Mouse (Mus musculus) left cerebral cortex, postnatal 25 days (tissue): ENCODE results near the gene Kpnb1. TPM values are rescaled to one million over a fixed set of nuclear protein-coding genes. Genes with fewer than 3 reads are reported as not detected.

Experiments used
- DNase-seq, 2 experiments: peaks; one replicate each; pipeline ENCODE4 v3.0.0; 2022; ENCODE audit warnings: low spot score in 2 of 2, mixed read lengths in 1 of 2
- intact Hi-C: fragments of 180-260 bp; cut with DNase I; formaldehyde crosslinking; loops from one replicate; pipeline ENCODE4 v1.15.1; 2025
- total RNA-seq, 2 experiments: library from RNA; stranded (reverse); gene quantifications; 2 replicates each; pipeline ENCODE4 v1.2.3; 2021

The Kpnb1 gene
- total RNA-seq, 2 experiments from 2014 or later = 112 to 118 TPM

DNA sequence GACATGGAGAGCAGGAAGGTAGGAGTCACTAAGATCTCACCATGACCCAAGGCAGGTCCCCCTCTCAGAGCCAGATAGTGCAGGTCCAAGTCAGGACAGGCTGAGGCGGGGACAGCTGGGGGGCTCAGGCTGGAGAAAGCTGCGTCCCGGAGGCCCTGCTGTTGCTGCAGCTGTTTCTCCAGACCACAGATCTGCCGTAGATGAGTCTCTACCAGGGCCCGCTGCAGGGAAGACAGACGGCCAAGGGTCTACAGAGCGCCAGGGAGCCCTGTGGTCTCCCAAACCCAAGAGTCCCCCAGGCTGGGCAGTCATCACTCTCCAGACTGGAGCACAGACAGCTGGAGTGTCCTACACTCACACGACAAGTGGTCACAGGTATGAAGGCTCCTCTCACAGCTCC lies 40.3 kb downstream of the Kpnb1 start:
- DNase-seq = no peak

GRCm38 (mm10) chr11:97146724-97147123 lies 41.0 kb downstream of the Kpnb1 start:
- intact Hi-C loops = loop anchor here (2.0 to 10.0 kb wide), 2 partner anchors 74 to 162 kb away; partner anchors contain the start of gene Sp2
- peak; percentile 77 to 89 for DNase-seq

More for the DNA sequence above, 40.3 kb downstream of the Kpnb1 start:
- intact Hi-C loops = loop anchor here (2.0 to 10.0 kb wide), 2 partner anchors 75 to 163 kb away; partner anchors contain the start of gene Sp2

DNA sequence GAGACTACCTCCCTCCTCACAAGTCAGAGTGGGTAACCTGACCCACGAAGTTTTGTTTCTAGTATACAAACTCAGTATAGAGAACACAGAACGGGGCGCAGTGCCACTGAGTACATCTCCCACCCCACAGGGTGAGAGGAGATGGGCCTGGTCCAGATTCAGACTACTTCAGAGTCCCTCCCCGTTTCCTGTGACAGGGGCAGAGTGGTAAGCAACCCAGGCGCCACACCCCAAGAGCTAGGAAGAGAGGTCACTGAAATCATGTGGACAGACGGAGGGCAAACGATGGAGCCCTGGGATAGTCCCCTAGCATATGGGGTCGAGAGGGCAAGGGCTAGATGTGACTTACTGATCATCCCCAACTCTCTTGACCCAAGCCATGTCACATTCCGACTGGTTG lies 41.7 kb downstream of the Kpnb1 start:
- no peak for DNase-seq
- intact Hi-C loops = loop anchor here (2.0 to 10.0 kb wide), 2 partner anchors 73 to 161 kb away; partner anchors contain the start of gene Sp2

DNA sequence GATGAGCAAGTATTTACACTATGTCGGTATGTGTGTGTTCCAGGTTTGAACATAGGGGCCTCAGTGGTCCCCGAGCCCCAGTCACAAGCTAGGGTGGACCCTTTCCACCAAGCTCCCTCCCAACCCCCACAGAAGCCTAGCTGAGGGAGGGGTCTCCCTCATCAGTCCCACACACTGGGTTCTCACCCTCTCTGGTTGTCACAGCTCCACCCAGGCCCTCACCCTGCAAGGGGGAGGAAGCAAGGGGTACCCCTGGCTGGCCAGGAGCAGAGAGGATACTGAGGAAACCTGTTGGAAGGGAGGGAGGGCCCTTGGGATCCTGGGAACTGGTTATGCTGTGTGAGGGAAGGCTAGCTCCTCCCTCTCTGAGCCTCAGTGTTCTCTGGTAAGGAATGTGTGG lies 42.4 kb downstream of the Kpnb1 start:
- intact Hi-C loops = loop anchor here (10.0 kb wide), 1 partner anchor 161 kb away; the partner anchor contains the start of gene Sp2
- no peak for DNase-seq

GRCm38 (mm10) chr11:97143196-97143900 lies 44.3 kb downstream of the Kpnb1 start:
- intact Hi-C loops = loop anchor here (10.0 kb wide), 1 partner anchor 159 kb away; the partner anchor contains the start of gene Sp2
- DNase-seq = no peak

DNA sequence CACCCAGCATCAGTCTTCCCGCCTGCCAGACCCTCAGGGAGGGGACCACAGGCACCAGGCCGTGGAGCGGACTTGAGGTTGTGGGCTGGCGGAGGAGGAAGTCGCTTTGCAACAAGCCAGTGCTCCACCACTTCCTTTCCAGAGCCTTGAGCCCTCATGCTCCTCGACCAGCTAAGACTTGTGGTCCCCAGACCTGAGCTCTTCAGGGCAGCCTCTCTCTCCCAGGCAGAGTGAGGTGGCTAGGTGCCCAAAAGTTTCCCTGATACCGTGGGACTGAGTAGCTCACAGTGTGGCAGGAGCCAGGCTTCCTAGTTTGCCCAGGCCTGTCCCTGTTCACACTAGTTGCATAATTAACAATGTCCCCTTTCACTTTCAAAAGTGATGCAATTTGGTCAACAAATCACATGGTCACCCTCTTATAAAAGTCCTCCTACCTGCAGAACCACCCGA lies 45.5 kb downstream of the Kpnb1 start:
- DNase-seq = no peak
- intact Hi-C loops = loop anchor here (10.0 kb wide), 1 partner anchor 157 kb away; the partner anchor contains the start of gene Sp2

- intact Hi-C loops = loop anchor here (10.0 kb wide), 1 partner anchor 156 kb away; the partner anchor contains the start of gene Sp2
- no peak for DNase-seq
Observed at GRCm38 (mm10) chr11:97140811-97141210, 46.9 kb downstream of the Kpnb1 start.

GRCm38 (mm10) chr11:97139256-97139655 lies 48.4 kb downstream of the Kpnb1 start:
- no peak for DNase-seq

DNA sequence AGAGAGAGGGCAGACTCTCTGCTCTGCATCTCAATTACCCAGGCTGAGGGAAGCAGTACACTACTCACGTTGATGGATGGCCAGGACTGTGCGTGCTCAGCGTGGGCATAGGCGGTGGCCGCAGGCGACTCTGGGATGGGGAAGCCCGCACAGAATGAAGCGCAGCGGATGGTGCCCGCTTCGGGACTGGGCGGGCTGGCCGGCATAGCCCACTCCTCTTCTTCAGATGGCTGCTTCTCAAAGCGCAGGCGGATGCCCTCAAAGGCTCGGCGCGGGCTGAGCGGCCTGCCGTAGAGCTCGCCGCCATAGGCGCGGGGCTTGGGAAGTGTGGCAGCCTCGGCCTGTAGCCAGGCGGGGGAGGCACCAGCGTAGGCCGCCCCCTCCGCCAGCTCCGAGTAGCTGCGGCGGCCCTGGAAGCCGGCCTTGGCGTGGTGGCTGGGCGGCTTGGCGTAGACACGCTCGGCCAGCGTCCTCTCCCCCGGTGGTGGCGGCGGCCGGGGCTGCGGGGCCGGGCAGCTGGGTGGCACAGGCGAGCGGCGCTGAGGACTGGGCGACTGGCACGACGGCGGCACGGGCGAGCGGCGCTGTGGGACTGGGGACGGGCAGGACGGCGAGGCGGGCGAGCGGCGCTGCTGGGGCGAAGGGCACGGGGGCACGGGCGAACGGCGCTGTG lies 49.0 kb downstream of the Kpnb1 start:
- intact Hi-C loops = no loop called here
- DNase-seq = peak in 1 of 2 experiments; percentile 47

More at GRCm38 (mm10) chr11:97139256-97139655, 48.4 kb downstream of the Kpnb1 start:
- intact Hi-C loops = no loop called here

- intact Hi-C loops = no loop called here
Observed at GRCm38 (mm10) chr11:97133270-97133669, 54.4 kb downstream of the Kpnb1 start.

GRCm38 (mm10) chr11:97132185-97132584 lies 55.5 kb downstream of the Kpnb1 start:
- intact Hi-C loops = no loop called here
- DNase-seq = no peak

More at GRCm38 (mm10) chr11:97133270-97133669, 54.4 kb downstream of the Kpnb1 start:
- no peak for DNase-seq

DNA sequence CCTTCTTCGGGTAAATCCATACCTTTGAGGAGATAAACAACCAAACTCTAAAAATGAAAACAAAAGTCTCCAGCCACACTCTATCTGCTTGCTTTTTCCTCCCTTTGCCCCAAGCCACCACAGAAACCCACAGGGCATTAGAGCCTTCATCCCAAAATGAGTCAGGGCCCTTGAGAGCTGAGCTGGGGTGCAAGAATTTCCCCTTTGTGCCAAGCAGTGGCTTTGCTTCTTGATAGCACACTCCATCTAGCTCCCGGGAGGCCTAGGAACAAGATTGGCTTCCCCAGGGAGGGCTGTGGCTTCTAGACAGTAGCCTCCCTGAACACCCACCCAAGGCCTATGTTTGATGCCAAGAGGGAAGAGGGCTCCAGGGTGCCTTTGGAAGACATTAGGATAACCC lies 56.0 kb downstream of the Kpnb1 start:
- DNase-seq = no peak
- intact Hi-C loops = no loop called here

DNA sequence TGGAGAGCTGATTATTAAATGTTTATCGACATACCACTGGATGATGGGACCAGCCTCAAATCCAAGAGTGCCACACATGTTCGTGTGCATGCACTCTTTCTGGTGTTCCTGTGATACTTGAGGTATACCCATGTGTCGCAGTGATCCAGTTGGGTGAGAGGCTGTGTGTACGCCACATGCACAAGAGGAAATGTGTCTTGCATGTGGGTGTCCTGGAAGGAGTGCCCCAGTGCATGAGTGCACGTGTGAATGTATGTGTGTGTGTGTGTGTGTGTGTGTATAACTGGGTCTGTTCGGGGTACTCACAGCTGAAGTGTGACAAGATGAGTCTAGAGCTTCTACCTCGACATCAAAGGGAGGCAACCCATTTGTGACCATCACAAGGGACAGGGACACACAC lies 57.4 kb downstream of the Kpnb1 start:
- DNase-seq = no peak
- intact Hi-C loops = no loop called here

GRCm38 (mm10) chr11:97128956-97129355 lies 58.7 kb downstream of the Kpnb1 start:
- intact Hi-C loops = no loop called here
- DNase-seq = no peak

- no peak for DNase-seq
- intact Hi-C loops = no loop called here
Observed at GRCm38 (mm10) chr11:97127470-97128223, 60.0 kb downstream of the Kpnb1 start.

- intact Hi-C loops = no loop called here
- DNase-seq = peak in 1 of 2 experiments; percentile 26
Observed at GRCm38 (mm10) chr11:97126645-97127468, 60.8 kb downstream of the Kpnb1 start.

- intact Hi-C loops = no loop called here
- DNase-seq = no peak
Observed at GRCm38 (mm10) chr11:97124266-97125036, 63.2 kb downstream of the Kpnb1 start.

GRCm38 (mm10) chr11:97123282-97123890 lies 64.3 kb downstream of the Kpnb1 start:
- intact Hi-C loops = no loop called here
- no peak for DNase-seq
